Mouse (Mus musculus) heart, postnatal 0 days (tissue): ENCODE data around the gene Pomt2. TPM values are rescaled to one million over a fixed set of nuclear protein-coding genes. Genes with fewer than 3 reads are reported as not detected.

Source experiments
- ATAC-seq: fragments of 200-750 bp; cut with Nextera tagmentation; 2 replicates; pipeline ENCODE4 v1.8.0; 2017; ENCODE audit warnings: low read depth, moderate number of reproducible peaks, moderate library complexity; ENCODE audit not compliant: insufficient read depth
- DNase-seq: peaks from one replicate; pipeline ENCODE4 v3.0.0-alpha.2; 2016; ENCODE audit warnings: low spot score
- H3K27ac ChIP-seq: fragments of 300-500 bp; sonication (generic); 2 replicates; pipeline ENCODE4 v1.5.1; 2014; ENCODE audit warnings: low read depth, mild to moderate bottlenecking
- H3K27me3 ChIP-seq: fragments of 300-500 bp; sonication (generic); 2 replicates; pipeline ENCODE4 v1.6.1; 2014; ENCODE audit warnings: low read length, mixed read lengths; ENCODE audit not compliant: control insufficient read depth, insufficient read depth
- H3K36me3 ChIP-seq: fragments of 300-500 bp; sonication (generic); replicated peaks from 2 replicates; pipeline ENCODE4 v1.6.1; 2014; ENCODE audit warnings: low read length, mixed read lengths; ENCODE audit not compliant: control insufficient read depth, insufficient read depth
- H3K4me1 ChIP-seq: fragments of 300-500 bp; sonication (generic); 2 replicates; pipeline ENCODE4 v1.6.1; 2014; ENCODE audit warnings: antibody characterized with exemption; ENCODE audit not compliant: control insufficient read depth, insufficient read depth
- H3K4me2 ChIP-seq: fragments of 300-500 bp; sonication (generic); 2 replicates; pipeline ENCODE4 v1.6.1; 2014; ENCODE audit warnings: low read depth, mild to moderate bottlenecking, low read length, moderate library complexity
- H3K4me3 ChIP-seq: fragments of 300-500 bp; sonication (generic); 2 replicates; pipeline ENCODE4 v1.5.1; 2014; ENCODE audit warnings: low read depth, low read length
- H3K9ac ChIP-seq: fragments of 300-500 bp; sonication (generic); replicated peaks from 2 replicates; pipeline ENCODE4 v1.6.1; 2014; ENCODE audit warnings: low read depth, low read length, mixed read lengths
- H3K9me3 ChIP-seq: fragments of 300-500 bp; sonication (generic); replicated peaks from 2 replicates; pipeline ENCODE4 v1.6.1; 2016; ENCODE audit warnings: low read length; ENCODE audit not compliant: control insufficient read depth
- CTCF ChIP-seq: IDR thresholded peaks from 2 replicates; pipeline ENCODE4 v1.5.1; 2016; ENCODE audit warnings: antibody characterized with exemption, control low read depth, low read depth
- EP300 ChIP-seq: IDR thresholded peaks from 2 replicates; pipeline ENCODE4 v1.6.1; 2016; ENCODE audit warnings: antibody characterized with exemption, low read depth
- WGBS: fragments of 180-500 bp; shearing (Covaris S2); extraction: QIAGEN DNeasy Blood & Tissue Kit; methylation state at CpG from one replicate; pipeline ENCODE4 v1.1.7; 2014; 5-methylcytosine and 5-hydroxymethylcytosine counted together
- polyA plus RNA-seq: library from polyadenylated mRNA; unstranded; fragments of >200 nt; fragmentation: Nextera tagmentation; extraction: Ambion mirVana; gene quantifications from 2 replicates; pipeline ENCODE4 v1.2.1, GENCODE M21; 2015
- total RNA-seq: library from RNA; depleted of rRNA; stranded (reverse); fragments of >200 nt; gene quantifications from 2 replicates; pipeline ENCODE4 v1.2.3, GENCODE M21; 2014; ENCODE audit warnings: low replicate concordance; rRNA removed

The Pomt2 gene
- total and polyA plus RNA-seq, 2 experiments from 2014 or later = 6.5 to 22.7 TPM

GRCm38 (mm10) chr12:87066429-87066828 is 81.3 kb downstream of the Pomt2 start:
- ATAC-seq (no peak), DNase-seq (no peak)
- WGBS = 70% methylated on average over 5 of the region's 5 CpGs

GRCm38 (mm10) chr12:87065446-87065845 is 82.3 kb downstream of the Pomt2 start:
- H3K4me2 ChIP-seq = no peak overlapping the region
- H3K36me3 ChIP-seq = no peaks in the 10 kb centered on the region
- ATAC-seq (no peak), DNase-seq (no peak)
- no peaks in the 10 kb centered on the region for H3K9me3 ChIP-seq
- 81% methylated on average over 11 of the region's 11 CpGs for WGBS
- H3K9ac ChIP-seq = no peak overlapping the region
- no peak overlapping the region for H3K4me3 ChIP-seq
- no peak overlapping the region for H3K27ac ChIP-seq
- no peaks in the 10 kb centered on the region for H3K27me3 ChIP-seq
- no peak for TF ChIP-seq CTCF
- no peaks in the 10 kb centered on the region for H3K4me1 ChIP-seq

More at GRCm38 (mm10) chr12:87066429-87066828, 81.3 kb downstream of the Pomt2 start:
- no peak overlapping the region for H3K4me2 ChIP-seq
- H3K4me1 ChIP-seq = no peaks in the 10 kb centered on the region
- H3K36me3 ChIP-seq = no peaks in the 10 kb centered on the region
- H3K27me3 ChIP-seq = no peaks in the 10 kb centered on the region
- H3K9me3 ChIP-seq = no peaks in the 10 kb centered on the region
- H3K27ac ChIP-seq = no peak overlapping the region
- H3K4me3 ChIP-seq = no peak overlapping the region
- H3K9ac ChIP-seq = no peak overlapping the region
- TF ChIP-seq EP300 (no peak), CTCF (no peak)

GRCm38 (mm10) chr12:87057066-87057465 is 90.7 kb downstream of the Pomt2 start:
- TF ChIP-seq EP300 = no peak
- H3K27me3 ChIP-seq = peaks cover 20% of the 10 kb centered on the region
- WGBS = 59% methylated on average over 17 of the region's 17 CpGs

More at GRCm38 (mm10) chr12:87057066-87057465, 90.7 kb downstream of the Pomt2 start:
- DNase-seq (no peak), ATAC-seq (no peak)
- Histone ChIP-seq H3K4me2 (no peak overlapping the region), H3K27ac (no peak overlapping the region), H3K9ac (no peak overlapping the region), H3K9me3 (no peaks in the 10 kb centered on the region), H3K4me3 (no peak overlapping the region), H3K4me1 (no peaks in the 10 kb centered on the region), H3K36me3 (no peaks in the 10 kb centered on the region)

Other genes with a start within 250 kb of the Pomt2 start
- 26.2 and 41.6 TPM in 2 replicates for gene Cipc, start 200.9 kb downstream of the Pomt2 start, total RNA-seq
- gene Cipc, start 200.9 kb downstream of the Pomt2 start, polyA plus RNA-seq = 18.7 and 20.9 TPM in 2 replicates
- not detected in 2 replicates for gene Zdhhc22, start 157.5 kb downstream of the Pomt2 start, total RNA-seq
- gene Zdhhc22, start 157.5 kb downstream of the Pomt2 start, polyA plus RNA-seq = 0.05 TPM in 1 of 2 replicates, not detected in the other
- not detected in 2 replicates for gene Tmem63c, start 126.6 kb downstream of the Pomt2 start, total RNA-seq
- not detected in 2 replicates for gene Tmem63c, start 126.6 kb downstream of the Pomt2 start, polyA plus RNA-seq
- gene Ngb, start 45.4 kb downstream of the Pomt2 start, total RNA-seq = 0.12 TPM in 1 of 2 replicates, not detected in the other
- 0.11 TPM in 1 of 2 replicates, not detected in the other for gene Ngb, start 45.4 kb downstream of the Pomt2 start, polyA plus RNA-seq
- 39.6 and 62.9 TPM in 2 replicates for gene Gstz1, start 803 bp downstream of the Pomt2 start, total RNA-seq
- gene Gstz1, start 803 bp downstream of the Pomt2 start, polyA plus RNA-seq = 33.8 and 36.2 TPM in 2 replicates
- gene Samd15, start 51.8 kb upstream of the Pomt2 start, total RNA-seq = not detected in 2 replicates
- gene Samd15, start 51.8 kb upstream of the Pomt2 start, polyA plus RNA-seq = 0.46 and 0.59 TPM in 2 replicates
- 3.7 and 3.9 TPM in 2 replicates for gene Tmed8, start 52.5 kb upstream of the Pomt2 start, total RNA-seq
- 0.62 and 0.89 TPM in 2 replicates for gene Tmed8, start 52.5 kb upstream of the Pomt2 start, polyA plus RNA-seq
- gene Noxred1, start 90.8 kb upstream of the Pomt2 start, total RNA-seq = not detected in 2 replicates
- 0.30 and 0.37 TPM in 2 replicates for gene Noxred1, start 90.8 kb upstream of the Pomt2 start, polyA plus RNA-seq
- gene Vipas39, start 118.3 kb upstream of the Pomt2 start, total RNA-seq = 34.1 and 40.4 TPM in 2 replicates
- gene Vipas39, start 118.3 kb upstream of the Pomt2 start, polyA plus RNA-seq = 29.2 and 31.4 TPM in 2 replicates
- 80.7 and 93.4 TPM in 2 replicates for gene Ahsa1, start 118.5 kb upstream of the Pomt2 start, total RNA-seq
- 109 and 113 TPM in 2 replicates for gene Ahsa1, start 118.5 kb upstream of the Pomt2 start, polyA plus RNA-seq
- 0.31 TPM in 1 of 2 replicates, not detected in the other for gene Ism2, start 151.7 kb upstream of the Pomt2 start, total RNA-seq
- gene Ism2, start 151.7 kb upstream of the Pomt2 start, polyA plus RNA-seq = 0.20 and 0.30 TPM in 2 replicates
- gene Sptlc2, start 240.4 kb upstream of the Pomt2 start, total RNA-seq = 23.5 and 66.6 TPM in 2 replicates
- gene Sptlc2, start 240.4 kb upstream of the Pomt2 start, polyA plus RNA-seq = 65.1 and 67.0 TPM in 2 replicates